Mouse (Mus musculus) spleen, postnatal 14 days (tissue): ENCODE measurements around the gene Ndufa9.

Experiments used
- DNase-seq, 2 experiments: peaks; one replicate each; pipeline ENCODE4 v3.0.0; 2021 to 2022; ENCODE audit warnings: low spot score in 2 of 2

Gene Ndufa9

DNA sequence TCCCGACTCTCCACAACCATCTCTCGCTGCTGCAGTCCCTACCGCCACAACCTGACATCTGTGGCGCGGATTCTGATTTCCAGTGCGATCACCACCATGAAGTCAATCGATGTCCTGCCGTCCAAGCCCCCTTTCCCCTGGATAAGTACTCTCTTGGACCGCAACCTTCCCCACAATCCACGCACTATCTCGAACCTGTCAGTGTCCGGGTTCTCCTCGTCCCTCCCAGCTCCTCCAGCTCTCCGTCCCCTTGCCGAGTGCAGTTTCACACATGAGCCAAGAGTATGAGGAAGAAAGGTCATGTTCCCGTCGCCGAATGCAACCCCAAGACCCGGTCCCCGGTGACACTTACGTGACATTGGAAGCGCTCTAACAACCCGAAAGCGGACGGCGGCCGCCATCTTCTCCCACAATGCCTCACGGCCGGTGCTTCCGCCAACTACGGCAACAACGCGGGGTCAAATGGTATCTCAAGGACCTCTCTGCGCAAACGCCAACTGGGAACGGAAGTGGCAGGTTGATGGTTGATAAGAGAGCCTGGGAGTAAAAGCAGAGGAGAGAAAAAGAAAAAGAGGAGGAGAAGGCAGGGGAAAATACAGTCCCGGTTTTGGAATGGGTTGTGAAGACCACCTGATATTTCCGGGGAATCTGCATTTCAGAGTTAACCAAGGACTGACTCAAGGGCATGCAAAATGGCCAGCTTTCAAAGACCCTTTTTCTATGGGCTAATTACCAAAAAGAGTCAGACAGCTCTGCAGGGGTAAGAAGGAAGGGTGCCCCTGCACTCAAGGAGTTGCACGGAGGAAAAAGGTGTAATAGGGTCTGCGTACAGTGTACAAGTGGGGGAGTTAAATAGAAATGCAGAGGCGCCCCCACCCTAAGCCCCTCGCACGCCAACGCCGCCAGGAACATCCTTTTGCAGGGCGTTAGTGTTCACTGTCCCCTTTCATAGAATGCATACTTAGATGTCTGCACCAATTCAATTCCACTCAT, at the start of gene Ndufa9:
Gene Ndufa9, minus strand, starts transcription at position 425 of the 993 bp plus-strand sequence.
- DNase-seq = peak; percentile 82 to 83

DNA sequence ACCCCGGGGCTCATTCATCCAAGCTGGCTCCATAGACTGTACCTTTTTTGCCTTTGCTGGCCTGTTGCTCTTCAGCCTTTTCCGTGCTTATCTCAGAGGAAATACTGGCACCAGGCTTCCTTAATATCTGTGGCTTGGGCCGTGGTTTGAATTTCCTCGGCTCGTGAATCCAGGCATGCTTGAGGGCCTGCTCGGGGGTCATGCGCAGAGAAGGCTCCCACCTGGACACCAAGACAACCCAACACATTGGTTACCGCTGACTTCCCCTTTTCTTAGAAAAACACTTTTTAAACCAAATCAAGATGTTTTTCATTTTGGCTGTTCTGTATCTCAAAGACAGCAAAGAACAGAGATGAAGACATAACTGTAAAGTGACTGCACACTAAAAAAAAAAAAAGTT, 28.2 kb upstream of the Ndufa9 start:
- DNase-seq = no peak

DNA sequence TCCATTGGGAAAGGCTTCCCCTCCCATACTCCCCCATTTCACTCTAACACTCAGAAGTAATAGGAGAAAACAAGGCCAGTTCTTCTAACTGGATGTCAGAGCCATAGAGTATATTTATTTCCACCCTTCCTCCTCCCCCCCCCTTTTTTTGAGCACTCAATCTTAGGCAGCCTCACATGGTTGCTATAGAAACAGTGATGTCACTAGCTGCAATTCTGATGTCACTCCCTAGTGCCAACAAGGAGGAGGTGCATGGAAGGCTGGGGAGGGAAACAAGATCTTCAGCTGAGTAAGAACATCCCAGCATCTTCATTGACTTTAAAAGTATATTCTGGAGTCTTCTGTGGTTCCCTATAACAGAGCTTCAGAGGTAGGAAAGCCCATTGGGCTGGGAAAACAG, 3.9 kb upstream of the Ndufa9 start, which contains the start of gene Akap3:
Gene Akap3, plus strand, starts transcription at position 218 of the 400 bp plus-strand sequence.
- DNase-seq = no peak

DNA sequence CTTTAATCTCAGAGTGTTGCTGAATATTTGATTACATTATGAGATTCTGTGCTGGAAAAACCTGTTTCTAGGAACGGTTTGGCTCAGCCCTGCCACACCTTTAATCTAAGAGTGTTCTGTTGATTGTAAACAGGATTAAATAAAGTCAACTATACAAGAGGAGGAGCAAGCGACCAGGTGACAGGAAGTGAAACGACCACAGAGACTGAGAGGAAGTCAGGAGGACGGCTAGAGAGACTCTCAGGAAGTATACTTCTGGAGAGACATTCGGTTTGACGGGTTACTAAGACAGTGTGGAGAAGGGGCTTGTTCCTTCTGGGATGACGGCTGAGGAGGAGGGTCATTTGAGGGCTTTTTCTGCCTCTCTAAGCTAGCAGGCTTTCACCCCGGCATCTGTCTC, 12.3 kb downstream of the Ndufa9 start:
- no peak for DNase-seq

DNA sequence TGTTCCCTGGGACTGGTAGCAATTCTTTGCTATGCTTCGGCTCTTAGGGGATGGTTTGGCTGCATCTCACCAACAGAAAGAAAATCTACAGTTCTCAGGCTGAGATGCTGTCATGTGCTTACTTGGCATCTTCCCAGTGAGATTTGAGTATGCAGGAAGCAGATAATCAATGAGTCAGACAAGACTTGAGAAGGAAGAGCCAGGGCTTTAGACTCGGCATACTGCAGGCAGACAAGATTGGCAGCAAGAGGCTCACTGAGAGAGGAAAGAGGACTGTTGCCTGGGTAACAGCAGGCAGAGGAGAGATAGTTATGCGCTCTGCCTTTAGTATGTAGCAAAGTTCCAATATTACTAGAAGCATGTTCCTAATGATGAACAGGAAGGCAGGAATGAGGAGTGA, 25.8 kb downstream of the Ndufa9 start:
- DNase-seq = no peak

DNA sequence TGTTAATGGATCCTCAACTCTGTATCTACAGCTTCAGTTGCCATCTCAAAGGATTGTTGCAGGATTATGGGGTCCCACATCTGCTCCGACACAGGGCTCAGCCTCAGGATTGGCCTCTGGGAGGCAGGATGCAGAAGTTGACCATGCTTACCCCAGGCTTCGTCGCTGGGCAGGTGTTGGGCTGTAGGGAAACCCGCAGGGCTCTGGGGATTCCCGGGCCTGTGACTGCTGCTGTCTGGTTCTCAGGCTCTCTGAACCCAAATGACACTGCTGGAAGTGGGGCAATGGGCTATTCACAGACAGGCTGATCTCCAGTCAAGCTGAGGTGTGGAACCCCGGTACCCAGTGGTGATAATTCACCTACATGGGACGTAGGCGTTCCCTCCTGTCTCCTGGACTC, 32.6 kb downstream of the Ndufa9 start:
- no peak for DNase-seq

DNA sequence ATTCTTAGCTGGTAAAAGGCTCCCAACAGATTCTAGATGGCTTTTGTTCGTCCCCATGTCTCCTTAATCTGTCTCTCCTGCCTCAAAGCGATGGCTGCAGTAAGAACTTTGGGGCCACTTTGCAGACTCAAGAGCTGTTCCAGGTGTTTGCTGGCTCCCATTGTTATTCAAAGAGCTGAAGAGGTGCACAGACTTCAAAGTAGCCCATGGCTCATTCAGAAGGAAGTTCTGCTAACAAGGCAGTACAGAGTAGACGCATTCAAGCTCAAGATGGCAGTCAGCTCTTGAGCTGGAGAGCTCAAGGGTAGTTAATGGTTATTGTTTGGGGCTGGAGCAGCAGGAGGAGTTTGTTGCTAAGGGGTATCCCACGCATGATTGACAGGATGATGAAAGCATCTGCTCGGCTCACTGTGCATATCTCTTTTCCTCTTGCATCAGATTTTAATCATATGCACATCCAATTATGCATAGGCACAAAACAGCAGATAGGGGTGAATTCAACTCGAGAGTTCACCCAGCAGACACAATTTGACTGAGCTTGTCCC, 33.7 kb downstream of the Ndufa9 start:
- no peak for DNase-seq

DNA sequence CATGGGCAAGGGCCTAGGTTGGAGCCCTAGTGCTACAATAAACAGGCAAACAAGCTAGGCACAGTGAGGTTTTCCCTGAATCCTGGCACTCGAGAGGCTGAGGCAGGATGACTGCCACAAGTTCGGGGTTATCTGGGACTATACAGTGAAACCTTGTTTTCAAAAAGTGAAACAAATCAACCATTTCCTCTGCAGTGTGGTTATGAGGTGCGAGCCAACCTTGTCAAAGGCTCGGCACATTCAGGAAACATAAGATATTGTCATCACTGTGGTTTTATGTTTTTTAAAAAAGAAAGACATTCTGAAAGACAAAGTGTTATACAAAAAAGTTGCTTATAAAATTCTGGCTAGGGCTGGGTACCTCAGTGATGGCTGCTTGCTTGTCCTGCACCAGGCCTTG, 37.5 kb downstream of the Ndufa9 start:
- no peak for DNase-seq

DNA sequence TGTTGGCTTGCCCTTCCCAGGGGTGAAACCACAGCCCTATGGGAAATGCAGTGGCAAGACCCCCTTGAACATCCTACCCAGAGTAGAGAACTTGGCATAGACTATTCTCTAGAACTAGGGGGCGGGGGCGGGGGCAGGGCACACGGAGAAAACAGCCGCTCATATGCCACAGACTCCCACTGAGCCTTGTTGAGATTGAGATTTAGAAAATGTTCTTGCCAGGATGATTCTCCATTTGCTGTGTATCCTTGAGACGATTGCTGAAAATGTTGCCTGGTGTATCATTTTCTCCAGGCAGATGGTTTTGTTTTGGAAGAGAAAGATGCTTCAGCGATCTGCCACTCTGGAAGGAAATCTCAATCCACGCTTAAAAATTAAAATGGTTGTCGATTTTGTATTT, 40.4 kb downstream of the Ndufa9 start:
- DNase-seq = no peak

DNA sequence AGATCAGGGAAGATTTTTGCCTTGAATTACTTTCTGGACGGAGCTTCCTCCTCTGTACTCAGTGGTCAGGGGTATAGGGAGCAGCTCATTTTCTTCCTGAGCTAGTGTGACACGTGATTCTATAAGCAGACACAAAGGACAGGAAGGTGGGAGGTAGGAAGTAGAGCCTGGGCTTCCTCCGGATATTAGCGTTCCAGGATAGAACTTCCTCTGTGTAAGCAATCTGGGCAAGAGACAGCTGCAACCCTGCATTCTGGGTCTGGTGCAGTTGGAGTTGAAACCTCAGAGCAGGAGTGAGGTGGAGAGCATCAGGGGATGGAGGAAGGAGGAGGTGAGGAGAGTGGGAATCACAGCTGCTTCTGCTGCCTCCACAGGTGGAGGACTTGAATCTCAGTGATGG, 40.8 kb downstream of the Ndufa9 start:
- no peak for DNase-seq

DNA sequence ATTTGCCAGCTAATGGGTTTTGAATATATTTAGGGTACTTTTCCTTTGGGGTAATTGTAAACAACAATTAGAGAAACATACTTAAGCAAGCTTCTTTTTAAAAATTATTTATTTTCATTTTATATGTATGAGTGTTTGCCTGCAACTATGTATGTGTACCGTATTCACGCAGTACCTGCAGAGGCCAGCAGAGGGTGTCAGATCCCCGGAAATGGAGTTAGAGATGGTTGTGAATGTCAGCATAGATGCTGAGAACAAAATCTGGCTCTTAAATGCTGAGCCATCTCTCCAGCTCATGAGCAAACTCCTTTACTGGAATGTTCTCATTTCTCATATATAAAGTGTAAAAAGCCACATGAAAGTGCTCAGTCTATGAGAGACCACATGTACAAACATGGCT, 42.2 kb downstream of the Ndufa9 start:
- DNase-seq = no peak

DNA sequence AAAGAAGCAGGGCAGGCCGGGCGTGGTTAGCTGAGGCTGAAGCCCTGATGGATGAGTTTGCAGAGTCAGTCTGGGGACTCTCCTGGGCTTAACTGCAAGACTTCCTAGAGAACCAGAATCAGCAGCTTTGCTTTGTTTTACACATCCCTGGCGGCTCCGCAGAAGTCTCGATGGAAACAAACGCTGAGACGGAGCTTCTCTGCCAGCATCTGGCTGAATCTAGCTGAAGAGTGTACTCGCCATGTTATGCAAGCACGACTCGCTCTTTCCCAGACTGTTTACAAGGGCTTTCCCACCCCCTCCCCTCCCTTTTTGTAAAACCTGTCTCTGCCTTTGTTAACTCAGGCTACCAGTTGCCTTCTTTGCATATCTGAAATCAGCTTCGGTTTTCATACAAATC, 46.0 kb downstream of the Ndufa9 start:
- DNase-seq = no peak

DNA sequence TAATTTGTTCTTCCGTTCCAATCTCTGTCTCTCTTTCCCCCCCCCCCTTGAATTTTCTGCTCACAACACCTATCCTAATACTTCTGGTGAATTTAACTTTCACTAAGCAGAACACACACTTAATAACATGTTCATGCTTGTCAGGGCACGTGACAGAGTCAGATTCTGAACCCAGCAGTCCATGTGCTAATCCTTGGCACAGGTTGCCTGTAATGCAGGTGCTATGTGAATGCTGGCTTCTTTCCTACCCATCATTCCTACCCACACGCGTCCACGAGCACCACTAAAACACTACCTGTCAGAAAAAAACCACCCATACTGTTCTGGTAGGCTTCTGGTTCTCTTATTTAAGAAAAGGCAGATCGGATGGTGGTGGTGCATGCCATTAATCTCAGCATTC, 54.2 kb downstream of the Ndufa9 start:
- DNase-seq = no peak

DNA sequence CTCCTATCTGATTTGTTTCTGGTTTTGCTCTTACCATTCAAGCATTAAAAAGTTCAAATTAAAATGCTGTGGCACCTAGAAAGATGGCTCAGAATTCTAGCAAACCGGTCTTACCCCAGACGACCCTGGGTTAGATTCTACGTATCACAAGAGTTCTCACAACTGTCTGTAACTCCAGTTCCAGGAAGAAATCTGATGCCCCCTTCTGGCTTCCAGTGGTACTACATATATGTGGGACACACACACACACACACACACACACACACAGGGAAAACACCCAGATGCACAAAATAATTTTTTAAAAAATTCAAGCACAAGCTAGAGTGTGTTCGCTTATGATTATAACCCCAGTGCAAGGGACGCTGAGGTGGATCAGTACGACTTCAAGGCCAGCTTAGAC, 55.2 kb downstream of the Ndufa9 start:
- no peak for DNase-seq

DNA sequence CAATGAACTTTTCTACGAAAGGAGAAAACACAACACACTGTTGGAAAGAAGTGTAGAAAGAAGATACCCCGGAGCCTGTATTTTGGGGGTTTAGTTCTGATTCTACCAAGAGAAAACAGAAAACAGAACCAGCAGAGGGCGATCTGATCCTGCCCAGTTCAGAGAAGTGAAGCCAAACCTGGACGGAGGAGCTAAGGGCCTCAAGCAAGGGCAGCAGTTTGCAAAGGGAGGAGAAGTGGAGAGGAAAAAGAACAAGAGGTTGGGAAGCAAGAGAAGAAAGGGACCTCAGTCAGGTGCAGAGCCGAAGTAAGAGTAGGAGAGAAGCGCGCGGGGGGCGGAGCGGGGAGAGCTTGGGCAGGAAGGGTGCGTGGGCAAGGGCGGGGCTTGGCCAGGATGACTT, 57.0 kb downstream of the Ndufa9 start:
- no peak for DNase-seq

DNA sequence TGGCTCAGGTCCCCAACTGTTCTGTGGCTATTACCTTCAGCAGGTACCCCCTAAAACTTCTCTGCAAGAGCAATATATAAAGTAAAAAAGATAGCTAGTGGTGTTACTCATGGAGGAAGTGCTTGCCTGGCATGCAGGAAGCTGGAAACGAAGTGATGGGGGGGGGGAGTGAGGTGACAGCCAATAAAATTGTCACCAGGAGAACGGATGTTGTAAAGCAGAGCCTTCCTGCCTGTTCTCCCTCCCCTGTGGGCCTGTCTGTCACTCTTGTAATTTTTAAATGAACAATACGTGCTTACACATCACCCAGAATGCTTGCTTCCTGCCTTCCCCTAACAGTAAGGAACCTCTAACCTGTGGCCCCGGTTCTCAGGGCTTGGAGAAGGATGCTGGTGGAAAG, 57.4 kb downstream of the Ndufa9 start:
- no peak for DNase-seq

DNA sequence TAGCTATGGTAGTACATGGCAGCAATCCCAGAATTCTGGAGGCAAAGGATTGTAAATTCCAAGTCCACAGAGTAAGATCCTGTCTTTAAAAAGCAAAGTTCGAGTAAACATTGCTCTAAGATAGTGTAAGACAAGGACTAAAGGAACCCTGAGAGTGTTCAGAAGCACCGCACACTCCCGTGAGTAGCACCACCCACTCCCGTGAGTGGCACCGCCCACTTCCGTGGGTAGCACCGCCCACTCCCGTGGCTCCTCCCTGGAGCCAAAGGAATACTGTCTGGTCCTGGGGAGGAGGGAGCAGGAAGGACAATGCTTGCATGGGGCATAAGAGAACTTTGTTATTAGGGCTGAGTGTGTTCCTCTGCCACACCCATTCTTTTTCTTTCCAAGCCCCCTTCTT, 60.1 kb downstream of the Ndufa9 start:
- DNase-seq = no peak

DNA sequence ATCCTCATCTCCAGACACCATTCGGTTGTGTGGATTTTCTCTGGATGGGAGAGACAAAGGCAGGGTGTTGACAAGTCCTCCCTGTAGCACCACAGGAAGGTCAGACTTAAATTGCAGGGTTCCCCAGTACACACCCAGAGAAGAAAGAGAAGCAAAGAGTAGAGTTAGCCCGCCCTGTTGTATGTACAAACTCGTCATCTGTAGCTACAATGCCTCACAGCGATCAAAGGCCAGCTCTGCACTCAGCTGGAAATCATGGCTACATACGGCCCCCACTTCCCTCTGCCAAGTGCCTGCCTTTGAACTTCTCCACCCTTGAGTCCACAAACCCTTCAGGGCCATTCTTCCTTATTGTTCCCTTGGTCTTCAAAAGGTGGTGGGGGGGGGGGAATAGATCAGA, 64.7 kb downstream of the Ndufa9 start:
- no peak for DNase-seq

DNA sequence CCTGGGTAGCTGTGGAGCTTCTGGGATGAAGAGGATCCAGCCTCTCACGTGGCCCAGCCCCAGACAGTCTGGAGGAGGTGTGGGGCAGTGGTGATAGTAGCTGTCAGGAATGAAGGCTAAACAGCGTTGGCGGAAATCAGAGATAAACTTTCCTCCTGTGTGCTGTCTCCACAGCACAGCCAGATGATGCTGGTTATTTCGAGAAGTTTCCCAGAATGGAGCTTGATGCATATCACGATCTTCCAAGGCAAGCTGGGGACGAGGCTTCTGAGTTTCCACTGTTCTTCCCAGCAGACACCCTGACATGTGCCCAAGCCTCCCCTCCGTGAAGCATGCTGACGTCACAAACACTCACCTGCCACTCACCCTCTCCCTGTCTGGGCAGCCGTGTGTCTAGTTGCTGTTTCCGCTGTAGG, 65.3 kb downstream of the Ndufa9 start:
- DNase-seq = no peak

DNA sequence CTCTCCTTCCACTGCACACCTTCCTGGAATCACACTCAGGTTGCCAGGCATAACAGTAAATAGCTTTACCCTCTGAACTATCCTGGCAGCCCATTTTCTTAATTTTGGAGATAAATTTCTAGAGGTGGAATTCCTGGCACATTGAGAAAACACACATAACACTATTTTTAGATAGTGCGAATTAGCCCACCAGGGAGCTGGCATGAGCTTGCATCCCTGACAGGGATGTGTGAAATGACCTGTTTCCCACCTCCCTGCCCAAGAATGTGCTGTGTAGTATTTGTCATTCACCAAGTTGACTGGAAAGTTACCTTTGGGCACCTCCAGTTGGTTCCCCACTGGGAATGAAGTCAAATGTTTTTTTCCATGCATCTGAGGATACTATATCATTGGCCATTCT, 65.9 kb downstream of the Ndufa9 start:
- no peak for DNase-seq

DNA sequence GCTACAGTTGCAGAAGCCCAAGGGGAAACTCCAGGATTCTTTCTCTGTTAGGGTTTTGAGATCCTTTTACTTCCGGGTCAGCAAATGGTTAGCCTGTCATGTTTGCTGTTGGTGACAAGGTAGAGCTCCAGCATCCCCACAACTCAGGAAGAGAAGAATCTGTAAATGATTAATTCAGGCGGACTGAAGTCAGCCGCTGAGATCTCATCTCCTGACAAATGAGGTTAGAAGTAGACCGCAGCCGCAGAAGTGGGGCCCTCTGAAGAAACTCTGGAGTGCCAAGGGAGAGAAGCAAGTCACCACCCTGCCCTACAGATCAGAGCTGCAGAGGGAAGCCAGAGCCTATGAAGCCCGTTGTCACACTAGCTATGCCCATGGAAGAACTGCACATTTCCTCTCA, 71.0 kb downstream of the Ndufa9 start:
- no peak for DNase-seq

DNA sequence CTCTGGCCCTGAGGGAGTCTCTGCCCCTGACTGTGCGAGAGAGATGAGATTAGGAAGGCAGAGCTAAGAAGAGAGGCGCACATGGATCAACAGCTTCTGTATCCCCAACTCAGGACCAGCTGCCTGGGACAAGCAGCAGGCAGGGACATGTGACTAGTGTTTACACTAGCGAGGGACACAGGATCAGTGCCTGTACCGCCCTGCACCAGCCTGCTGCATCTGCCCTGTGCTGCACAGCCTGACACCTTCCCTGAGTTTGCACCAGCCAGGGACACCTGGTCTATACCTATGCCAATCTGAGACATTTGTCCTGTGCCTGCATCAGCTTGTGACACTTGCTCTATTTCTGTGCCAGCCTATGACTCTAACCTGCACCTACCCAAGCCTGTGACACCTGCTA, 75.1 kb downstream of the Ndufa9 start:
- no peak for DNase-seq

DNA sequence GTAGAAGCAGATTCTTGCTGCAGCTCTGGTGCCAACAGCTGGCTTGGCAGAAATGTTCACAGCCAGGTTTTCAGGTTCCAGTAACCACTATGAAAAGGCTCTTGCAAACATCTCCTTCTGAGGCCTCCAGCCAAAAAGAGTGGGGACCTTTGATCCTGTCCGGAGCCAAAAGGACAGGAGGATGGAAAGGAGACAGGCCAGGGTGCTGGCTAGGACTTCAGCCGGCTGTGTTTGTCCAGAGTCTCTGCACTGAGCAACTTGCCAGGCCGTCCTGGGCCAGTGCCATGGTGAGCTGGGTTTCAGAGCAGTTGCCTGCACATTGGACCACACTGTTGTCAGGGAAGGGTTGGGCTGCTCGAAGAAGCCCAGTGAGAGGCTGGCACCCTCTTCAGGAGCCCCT, 76.6 kb downstream of the Ndufa9 start:
- no peak for DNase-seq
